Mouse (Mus musculus) testis, adult 2 months (tissue): Measurements from ENCODE around the gene Rnf217. TPM values are rescaled to one million over a fixed set of nuclear protein-coding genes. Genes with fewer than 3 reads are reported as not detected.

Source experiments
- H3K27ac ChIP-seq: fragments of 200-500 bp; 2 replicates; pipeline ENCODE4 v1.5.1; 2012; ENCODE audit warnings: low read depth, low read length; ENCODE audit not compliant: control insufficient read depth, insufficient read depth
- H3K27me3 ChIP-seq: fragments of 200-500 bp; 2 replicates; pipeline ENCODE4 v1.6.1; 2012; ENCODE audit warnings: mild to moderate bottlenecking, low read length, moderate library complexity; ENCODE audit not compliant: control insufficient read depth, insufficient read depth
- H3K36me3 ChIP-seq: fragments of 200-500 bp; 2 replicates; pipeline ENCODE4 v1.6.1; 2012; ENCODE audit warnings: mild to moderate bottlenecking, low read length; ENCODE audit not compliant: control insufficient read depth, insufficient read depth
- H3K4me1 ChIP-seq: fragments of 200-500 bp; 2 replicates; pipeline ENCODE4 v1.6.1; 2012; ENCODE audit warnings: low read length; ENCODE audit not compliant: control insufficient read depth, insufficient read depth
- H3K4me3 ChIP-seq: fragments of 200-500 bp; 2 replicates; pipeline ENCODE4 v1.5.1; 2012; ENCODE audit warnings: low read depth, mild to moderate bottlenecking, low read length, moderate library complexity, mixed read lengths; ENCODE audit not compliant: control insufficient read depth
- CTCF ChIP-seq: fragments of 200-500 bp; IDR thresholded peaks from 2 replicates; pipeline ENCODE4 v1.5.1; 2012; ENCODE audit warnings: low read depth, mild to moderate bottlenecking, inconsistent platforms, low read length, moderate library complexity; ENCODE audit not compliant: control insufficient read depth, insufficient read depth, insufficient replicate concordance
- POLR2A ChIP-seq: fragments of 200-500 bp; IDR thresholded peaks from 2 replicates; pipeline ENCODE4 v1.6.1; 2012; ENCODE audit warnings: low read depth, mild to moderate bottlenecking, inconsistent platforms, low read length, moderate library complexity; ENCODE audit not compliant: control insufficient read depth
- polyA plus RNA-seq: library from polyadenylated mRNA; depleted of rRNA; stranded (reverse); fragments of >200 nt; gene quantifications from 2 replicates; pipeline ENCODE4 v1.2.3, GENCODE M21; 2012; rRNA removed

The Rnf217 gene
- polyA plus RNA-seq, 1 experiment, result 0.64 TPM

DNA sequence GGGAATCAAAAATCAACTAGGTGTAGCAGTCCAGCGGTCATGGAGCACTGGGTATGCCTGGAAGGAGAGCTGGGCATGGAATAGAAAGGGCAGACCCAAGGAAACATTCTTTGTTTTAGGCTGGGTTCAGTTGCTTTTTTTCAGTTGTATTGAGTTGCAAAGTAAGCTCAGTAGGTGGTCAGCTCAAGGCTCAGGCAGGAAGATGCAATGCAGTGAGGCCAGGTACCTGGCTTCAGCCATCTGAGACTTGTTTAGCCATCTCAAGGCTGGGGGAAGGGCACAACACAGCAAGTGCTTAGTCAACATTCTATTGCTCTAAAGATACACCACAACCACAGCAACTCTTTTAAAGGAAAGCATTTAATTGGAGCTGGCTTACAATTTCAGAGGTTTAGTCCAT, 152.2 kb downstream of the Rnf217 start:
- Histone ChIP-seq H3K27me3 (no peaks in the 10 kb centered on the region), H3K4me1 (no peaks in the 10 kb centered on the region), H3K27ac (no peak overlapping the region), H3K4me3 (no peak overlapping the region), H3K36me3 (no peaks in the 10 kb centered on the region)
- TF ChIP-seq POLR2A (no peak), CTCF (no peak)

DNA sequence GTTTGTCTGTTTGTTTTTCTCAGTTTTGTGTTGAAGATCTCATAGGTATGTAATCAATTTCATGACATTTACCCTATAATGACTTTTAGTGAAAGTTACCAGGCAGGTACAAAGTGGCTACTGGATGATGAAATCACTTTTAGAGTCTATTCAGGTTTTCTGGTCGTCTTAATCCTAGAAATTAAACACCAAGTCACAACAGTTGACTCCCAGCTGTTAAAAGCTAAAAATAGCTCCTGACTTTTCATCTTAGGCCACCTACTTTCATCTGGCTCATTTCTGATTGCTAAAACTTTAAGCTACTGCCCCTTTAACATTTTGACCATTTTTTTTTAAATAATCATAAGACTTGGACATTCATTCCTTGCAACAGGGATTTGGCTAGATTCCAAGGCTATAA, 161.9 kb downstream of the Rnf217 start:
- no peaks in the 10 kb centered on the region for H3K36me3 ChIP-seq
- no peak overlapping the region for H3K4me3 ChIP-seq
- TF ChIP-seq CTCF, result no peak
- no peak for TF ChIP-seq POLR2A
- peaks cover 9% of the 10 kb centered on the region for H3K4me1 ChIP-seq
- H3K27me3 ChIP-seq, result no peaks in the 10 kb centered on the region
- no peak overlapping the region for H3K27ac ChIP-seq

DNA sequence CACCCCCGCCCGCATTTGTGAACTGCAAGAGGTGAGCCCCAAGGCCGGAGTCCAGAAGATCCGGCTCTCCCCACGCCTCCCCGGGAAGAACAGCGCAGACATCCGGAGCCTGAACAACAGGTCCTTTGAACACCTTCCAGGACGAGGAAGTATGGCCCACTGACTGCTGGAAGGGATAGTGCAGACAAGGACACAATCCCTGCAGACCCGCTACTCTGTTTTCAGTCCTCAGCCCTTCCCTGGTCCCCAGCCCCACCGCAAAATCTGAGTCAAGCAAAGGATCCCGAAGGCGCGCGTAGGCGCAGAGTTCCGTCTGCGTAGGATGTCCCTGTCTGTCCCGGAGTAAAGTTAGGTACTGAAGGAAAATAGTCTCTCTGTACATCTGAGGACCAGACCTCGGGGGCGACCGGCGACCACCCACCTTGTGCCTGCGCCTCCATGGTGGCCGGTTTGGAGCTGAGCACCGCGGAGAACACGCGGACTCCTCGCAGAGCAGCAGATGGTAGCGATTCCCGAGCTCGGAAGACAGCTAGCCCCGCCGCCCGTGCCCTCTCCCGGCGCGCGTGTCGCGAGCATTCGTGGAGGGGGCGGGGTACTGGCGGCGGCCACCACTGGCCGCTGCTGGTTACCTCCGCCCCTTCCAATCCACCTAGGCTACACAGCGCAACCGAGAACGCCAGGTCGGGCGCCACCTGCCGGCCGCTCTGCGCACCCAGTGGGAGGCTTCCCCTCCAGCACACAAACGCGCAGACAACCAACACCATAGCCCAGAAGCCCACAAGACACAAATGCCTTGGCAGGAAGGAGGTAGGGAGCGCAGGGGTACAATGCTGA, 163.5 kb downstream of the Rnf217 start, which contains the start of gene Tpd52l1:
Tpd52l1 (minus strand) TSS at position 668 of the 834 bp plus-strand sequence.
- Histone ChIP-seq H3K4me1 (peaks cover 9% of the 10 kb centered on the region), H3K36me3 (no peaks in the 10 kb centered on the region), H3K27me3 (no peaks in the 10 kb centered on the region), H3K4me3 (peak within 1 kb of the TSS; percentile 75), H3K27ac (peak within 1 kb of the TSS; percentile 48)
- TF ChIP-seq CTCF, result peak; percentile 93
- TF ChIP-seq POLR2A, result no peak

DNA sequence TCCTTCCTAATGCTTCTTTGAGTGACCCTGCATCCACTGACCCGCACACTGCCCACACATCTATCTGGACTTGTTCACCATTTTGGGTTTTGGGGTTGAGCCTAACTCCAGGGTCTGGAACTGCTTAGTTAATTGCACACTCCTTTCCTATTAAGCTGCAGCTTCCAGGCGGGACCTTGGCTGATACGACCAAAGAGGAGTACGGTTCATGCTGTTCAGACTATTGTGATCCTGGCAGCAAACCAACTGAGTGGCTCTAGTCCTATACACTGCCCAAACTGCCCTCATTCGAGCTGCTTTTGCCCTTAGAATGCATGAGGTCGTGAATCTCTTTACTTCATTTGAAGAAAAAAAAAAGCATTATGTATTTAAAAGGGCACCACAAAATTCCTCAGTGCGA, 164.8 kb downstream of the Rnf217 start:
- Histone ChIP-seq H3K4me1 (peaks cover 9% of the 10 kb centered on the region), H3K36me3 (no peaks in the 10 kb centered on the region), H3K27ac (peak overlapping the region; percentile 49), H3K27me3 (no peaks in the 10 kb centered on the region), H3K4me3 (peak overlapping the region; percentile 16; the same call in 1 of the 2 replicates)
- TF ChIP-seq POLR2A, result no peak
- TF ChIP-seq CTCF, result no peak

Other genes starting within 250 kb of the Rnf217 start
- 14.1 and 17.7 TPM in 2 replicates for gene Tpd52l1, start 163.2 kb downstream of the Rnf217 start, polyA plus RNA-seq